Mouse (Mus musculus) activated CD4-positive, CD25-positive, alpha-beta regulatory T cell, adult 4 months (primary cell): ENCODE results near the gene Ube2h. TPM values are rescaled to one million over a fixed set of nuclear protein-coding genes. Genes with fewer than 3 reads are reported as not detected.

Source experiments
- polyA plus RNA-seq, 2 experiments: library from polyadenylated mRNA; unstranded; fragments of 100-300 nt; shearing (Covaris generic); gene quantifications; one replicate each; pipeline ENCODE4 v1.2.1; 2017

The Ube2h gene
- polyA plus RNA-seq, 2 experiments from 2014 or later: 117 to 152 TPM

Other genes starting within 250 kb of the Ube2h start
- gene Zc3hc1, start 86.5 kb upstream of the Ube2h start, polyA plus RNA-seq: 10 to 100 TPM; 44.5 to 48.8 TPM
- 1 to 10 TPM; 2.1 to 2.5 TPM for gene Klhdc10, start 97.3 kb upstream of the Ube2h start, polyA plus RNA-seq
- gene Tmem209, start 205.2 kb upstream of the Ube2h start, polyA plus RNA-seq: 10 to 100 TPM; 48.4 to 59.2 TPM
- not detected for gene Ssmem1, start 205.3 kb upstream of the Ube2h start, polyA plus RNA-seq
- gene Cpa2, start 237.0 kb upstream of the Ube2h start, polyA plus RNA-seq: under 1 TPM in 1 of 2 experiments, not detected in 1; 0.34 TPM